Mouse (Mus musculus) testis, adult 2 months (tissue): ENCODE data around the gene Siae.

Experiments
- CTCF ChIP-seq: fragments of 200-500 bp; IDR thresholded peaks from 2 replicates; pipeline ENCODE4 v1.5.1; 2012; ENCODE audit warnings: low read depth, mild to moderate bottlenecking, inconsistent platforms, low read length, moderate library complexity; ENCODE audit not compliant: control insufficient read depth, insufficient read depth, insufficient replicate concordance
- POLR2A ChIP-seq: fragments of 200-500 bp; IDR thresholded peaks from 2 replicates; pipeline ENCODE4 v1.6.1; 2012; ENCODE audit warnings: low read depth, mild to moderate bottlenecking, inconsistent platforms, low read length, moderate library complexity; ENCODE audit not compliant: control insufficient read depth

DNA sequence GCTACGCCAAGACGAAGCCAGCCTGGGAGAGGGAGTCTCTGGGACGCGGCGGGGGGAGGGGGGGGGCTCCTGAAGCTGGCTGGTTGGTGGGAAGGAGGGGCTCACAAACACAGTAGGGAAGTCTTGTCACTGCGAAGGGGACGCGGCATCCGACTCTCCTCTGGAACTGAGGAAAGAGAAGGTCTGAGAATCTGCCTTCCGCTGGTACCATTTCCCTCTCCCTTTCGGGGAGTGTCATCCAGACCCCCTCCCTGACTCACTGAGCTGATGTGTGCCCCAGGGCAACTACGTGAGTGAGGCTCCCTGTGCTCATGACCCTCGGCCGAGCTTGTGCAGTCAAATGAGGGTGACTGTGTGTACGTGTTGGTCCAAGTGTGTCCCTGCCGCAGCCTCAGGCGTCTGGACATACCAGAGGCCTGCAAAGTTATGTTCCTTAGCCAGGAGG, 10.3 kb upstream of the Siae start:
- TF ChIP-seq POLR2A (no peak), CTCF (no peak)
